Mouse (Mus musculus): ENCODE measurements around the gene Olfr1395. TPM values are rescaled to one million over a fixed set of nuclear protein-coding genes. Genes with fewer than 3 reads are reported as not detected.
"Not testable (repeated sequence)": the region's sequence is repeated elsewhere in the genome, so short reads cannot be mapped to it uniquely, and the experiment has no call there.

Gene Olfr1395
- total RNA-seq, 2 experiments from 2014 or later, result not detected

GRCm38 (mm10) chr11:49175345-49175744 is 33.3 kb downstream of the Olfr1395 start:
- no peak for DNase-seq

- DNase-seq, result not testable (repeated sequence)
These were observed 34.1 kb downstream of the Olfr1395 start for GRCm38 (mm10) chr11:49176047-49176779.

DNA sequence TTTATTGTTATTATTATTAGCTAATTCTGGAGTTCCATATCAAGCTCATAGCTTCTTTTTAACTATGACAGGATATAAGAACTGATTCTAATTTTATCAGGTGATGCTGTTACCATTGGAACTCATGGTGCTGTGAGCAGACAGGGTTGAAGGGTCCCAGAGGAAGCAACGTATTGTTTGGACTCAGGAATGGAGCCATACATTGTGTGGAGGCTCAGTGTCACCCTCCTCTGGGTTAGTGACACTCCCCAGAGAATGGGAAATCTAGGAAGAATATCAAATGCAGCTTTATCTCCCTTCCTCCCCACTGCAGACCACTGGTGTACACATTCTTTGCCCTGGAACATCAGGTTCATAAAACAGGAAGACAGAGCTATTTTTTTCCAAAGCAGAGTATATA is 41.1 kb downstream of the Olfr1395 start:
- DNase-seq, result no peak

DNA sequence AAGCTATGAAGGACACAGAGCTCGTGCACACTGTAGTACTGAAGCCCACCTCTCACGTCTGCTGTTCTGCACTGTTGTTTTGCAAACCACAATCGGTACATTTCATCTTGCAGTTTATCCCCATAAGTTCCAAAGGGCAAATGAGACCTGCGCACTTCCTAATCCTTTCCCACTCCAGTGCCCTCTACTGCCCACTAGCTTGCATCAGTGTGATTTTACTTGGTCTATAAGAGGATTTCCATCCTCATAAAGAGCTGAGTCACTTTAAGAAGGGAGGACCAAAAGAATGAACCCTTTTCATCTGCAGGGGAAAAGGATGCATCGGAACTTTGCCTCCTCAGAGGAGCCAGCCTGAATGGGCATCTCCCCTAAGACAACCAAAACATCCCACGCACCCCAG is 44.4 kb downstream of the Olfr1395 start:
- no peak for DNase-seq

DNA sequence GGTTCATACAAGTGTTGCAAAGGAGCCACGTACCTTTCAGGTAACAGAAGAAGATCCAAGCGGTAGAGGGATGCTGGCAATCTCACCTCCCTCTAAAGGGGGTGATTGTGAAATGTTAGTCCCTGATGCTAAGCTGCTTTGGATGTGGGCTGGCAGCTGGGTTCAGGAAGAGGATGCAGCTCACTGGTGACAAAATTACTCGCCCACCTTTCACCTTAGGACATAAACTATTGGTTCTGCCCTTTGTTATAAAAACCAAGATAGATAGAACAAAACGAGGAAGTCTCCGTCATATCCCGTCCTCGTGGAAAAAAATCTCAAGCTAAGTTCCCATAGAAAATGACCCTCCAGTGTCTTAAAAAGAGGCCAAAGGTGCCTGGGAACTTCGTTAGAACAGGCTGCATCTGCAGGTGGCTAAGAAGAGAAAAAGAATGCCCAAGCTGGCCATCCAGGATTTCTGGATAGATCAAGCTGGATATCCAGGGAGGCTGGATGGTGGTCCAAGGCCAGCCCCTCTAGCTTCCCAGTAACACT is 44.9 kb downstream of the Olfr1395 start, which contains the start of gene Btnl9:
TSS of gene Btnl9 (minus strand) at position 205 of the 534 bp plus-strand sequence.
- DNase-seq, result no peak

DNA sequence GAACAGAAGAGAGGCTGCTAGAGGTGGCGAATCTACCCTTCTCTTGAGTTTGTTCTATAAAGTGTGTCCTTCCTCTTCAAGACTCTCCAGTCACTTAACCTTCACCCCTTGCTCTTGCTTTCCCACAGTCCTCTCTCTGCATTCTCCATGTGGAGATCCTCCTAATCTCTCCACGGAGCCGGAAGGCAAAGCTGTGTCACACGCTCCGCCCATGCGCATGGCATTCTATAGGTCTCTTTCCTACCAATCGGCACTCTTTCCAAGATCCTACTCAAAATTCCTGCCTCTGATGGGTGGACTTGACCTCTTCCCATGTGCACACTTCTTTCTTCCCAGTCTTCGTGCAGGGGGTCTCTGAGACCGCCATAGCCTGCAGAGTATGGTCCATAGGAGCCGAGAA is 45.6 kb downstream of the Olfr1395 start:
- DNase-seq, result no peak

- DNase-seq, result no peak
These were observed 47.7 kb downstream of the Olfr1395 start for GRCm38 (mm10) chr11:49189737-49190136.

DNA sequence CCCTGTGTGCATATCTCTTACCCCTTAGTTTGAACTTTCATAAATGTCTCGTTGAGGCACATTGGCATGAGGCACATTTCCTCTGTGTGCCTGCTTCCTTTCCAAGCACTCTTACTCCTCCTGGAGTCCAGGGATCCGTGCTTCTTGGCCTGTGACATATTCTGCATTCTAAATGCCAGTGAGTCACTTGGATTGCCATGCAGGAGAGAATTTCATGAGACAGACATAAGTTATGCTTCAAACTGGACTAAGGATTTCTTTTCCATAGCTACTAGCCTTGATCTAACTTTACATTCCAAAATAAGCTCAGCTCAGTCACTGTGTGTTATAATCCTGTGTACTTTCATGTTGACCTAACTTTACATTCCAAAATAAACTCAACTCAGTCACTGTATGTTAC is 49.0 kb downstream of the Olfr1395 start:
- no peak for DNase-seq

- not testable (repeated sequence) for DNase-seq
These were observed 52.7 kb downstream of the Olfr1395 start for GRCm38 (mm10) chr11:49194771-49195170.

- DNase-seq, result no peak
These were observed 53.8 kb downstream of the Olfr1395 start for GRCm38 (mm10) chr11:49195819-49196322.

Other genes with a start within 250 kb of the Olfr1395 start
- gene Gm5431, start 240.1 kb upstream of the Olfr1395 start, total RNA-seq (2021), result under 1 TPM; 0.21 to 0.36 TPM
- 1 to 10 TPM; 1.3 to 1.4 TPM for gene Psme2b, start 196.1 kb upstream of the Olfr1395 start, total RNA-seq (2021)
- not detected for gene Olfr56, start 163.4 kb upstream of the Olfr1395 start, total RNA-seq (2021)
- 1 to 10 TPM in 1 of 2 experiments, under 1 TPM in 1; 0.96 to 1.6 TPM for gene 9930111J21Rik1, start 162.9 kb upstream of the Olfr1395 start, total RNA-seq (2021)
- gene Gm12185, start 150.0 kb upstream of the Olfr1395 start, total RNA-seq (2021), result under 1 TPM; 0.15 to 0.19 TPM
- 1 to 10 TPM in 1 of 2 experiments, under 1 TPM in 1; 0.86 to 1.2 TPM for gene Tgtp1, start 148.1 kb upstream of the Olfr1395 start, total RNA-seq (2021)
- gene 9930111J21Rik2, start 91.0 kb upstream of the Olfr1395 start, total RNA-seq (2021), result 1 to 10 TPM; 1.2 to 1.5 TPM
- under 1 TPM; 0.28 to 0.38 TPM for gene Tgtp2, start 78.1 kb upstream of the Olfr1395 start, total RNA-seq (2021)
- gene Ifi47, start 65.7 kb upstream of the Olfr1395 start, total RNA-seq (2021), result 1 to 10 TPM in 1 of 2 experiments, under 1 TPM in 1; 0.56 to 1.1 TPM
- not detected for gene Olfr1396, start 27.4 kb upstream of the Olfr1395 start, total RNA-seq (2021)
- not detected for gene Olfr1394, start 12.1 kb downstream of the Olfr1395 start, total RNA-seq (2021)
- gene Btnl9, start 44.9 kb downstream of the Olfr1395 start, total RNA-seq (2021), result 1 to 10 TPM; 1.6 to 3.5 TPM
- 10 to 100 TPM; 20.3 to 22.8 TPM for gene Zfp62, start 61.0 kb downstream of the Olfr1395 start, total RNA-seq (2021)
- 10 to 100 TPM; 33.7 to 33.9 TPM for gene Mgat1, start 101.9 kb downstream of the Olfr1395 start, total RNA-seq (2021)
- gene Olfr1393, start 136.0 kb downstream of the Olfr1395 start, total RNA-seq (2021), result under 1 TPM in 1 of 2 experiments, not detected in 1; 0.08 TPM
- gene Olfr1392, start 143.0 kb downstream of the Olfr1395 start, total RNA-seq (2021), result not detected
- not detected for gene Olfr10, start 162.5 kb downstream of the Olfr1395 start, total RNA-seq (2021)
- gene Olfr1391, start 180.5 kb downstream of the Olfr1395 start, total RNA-seq (2021), result not detected
- not detected for gene Olfr1390, start 192.9 kb downstream of the Olfr1395 start, total RNA-seq (2021)